Mouse (Mus musculus): Measurements from ENCODE around the gene Ube4b. TPM values are rescaled to one million over a fixed set of nuclear protein-coding genes. Genes with fewer than 3 reads are reported as not detected.

The Ube4b gene
- polyA plus RNA-seq, 1 experiment, result 95.4 TPM

- DNase-seq (ENCODE audit: extremely low spot score in 1 of 2, low spot score in 1 of 2), result peak in 1 of 2 experiments; percentile 62
These were observed 29.9 kb downstream of the Ube4b start for GRCm38 (mm10) chr4:149396433-149397306.

DNA sequence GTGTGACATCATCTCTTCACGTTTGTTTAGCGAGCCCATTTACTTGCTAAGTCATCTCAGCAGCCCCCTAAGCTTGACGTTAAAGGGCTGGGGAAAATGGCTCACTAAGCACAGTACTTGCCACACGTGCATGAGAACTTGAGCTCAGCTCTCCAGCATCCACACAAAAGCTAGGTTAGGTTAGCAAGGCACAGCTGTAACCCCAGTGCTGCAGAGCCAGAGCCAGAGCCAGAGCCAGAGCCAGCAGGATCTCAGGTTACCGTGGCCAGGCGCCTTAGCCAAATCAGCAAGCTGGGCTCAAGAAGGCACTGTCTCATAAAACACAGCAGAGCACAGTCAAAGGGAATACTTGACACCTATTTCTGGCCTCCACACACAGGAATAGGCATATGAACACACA is 31.0 kb downstream of the Ube4b start:
- no peak for DNase-seq (ENCODE audit: extremely low spot score in 1 of 2, low spot score in 1 of 2)

- no peak for DNase-seq (ENCODE audit: extremely low spot score in 1 of 2, low spot score in 1 of 2)
These were observed 32.3 kb downstream of the Ube4b start for GRCm38 (mm10) chr4:149394292-149394691.

- DNase-seq (ENCODE audit: extremely low spot score in 1 of 2, low spot score in 1 of 2), result no peak
These were observed 33.1 kb downstream of the Ube4b start for GRCm38 (mm10) chr4:149393311-149393995.

DNA sequence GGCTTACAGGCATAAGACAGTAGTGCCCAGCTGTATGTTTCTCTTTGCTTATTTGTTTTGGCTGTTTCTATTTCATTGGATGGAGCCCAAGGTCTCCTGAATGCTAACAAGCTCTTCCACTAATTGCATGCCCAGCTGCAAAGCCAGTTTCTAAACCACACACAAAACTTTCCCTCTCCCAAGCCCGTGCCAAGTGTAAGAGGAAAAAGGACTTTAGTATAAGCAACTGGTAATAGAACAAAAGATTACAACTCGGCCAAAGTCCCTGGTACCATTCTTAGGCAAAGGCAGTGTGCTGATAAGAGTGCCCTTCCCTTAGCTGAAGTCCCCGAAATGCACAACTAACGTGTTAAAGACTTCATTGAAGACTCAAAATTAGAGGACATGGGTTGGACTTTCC is 34.2 kb downstream of the Ube4b start:
- DNase-seq (ENCODE audit: extremely low spot score in 1 of 2, low spot score in 1 of 2), result no peak

DNA sequence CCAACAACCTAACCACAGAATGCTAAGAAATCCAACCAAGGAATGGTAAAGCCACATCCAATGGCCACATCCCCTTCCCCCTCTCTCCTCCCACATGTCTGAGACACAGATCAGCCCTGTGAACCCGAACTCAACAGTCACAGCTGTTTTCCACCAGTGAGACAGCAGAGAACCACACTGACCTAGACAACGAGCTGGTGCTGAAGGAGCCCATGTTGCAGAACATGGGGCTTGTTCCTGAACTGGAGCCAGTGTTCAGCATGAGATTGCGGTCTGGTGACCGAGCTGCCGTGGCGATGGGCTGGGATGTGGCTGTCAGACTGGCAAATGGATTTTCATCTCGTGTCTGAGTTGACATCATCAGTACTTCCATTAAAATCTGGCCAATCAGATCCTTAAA is 45.5 kb downstream of the Ube4b start:
- no peak for DNase-seq (ENCODE audit: extremely low spot score in 1 of 2, low spot score in 1 of 2)

DNA sequence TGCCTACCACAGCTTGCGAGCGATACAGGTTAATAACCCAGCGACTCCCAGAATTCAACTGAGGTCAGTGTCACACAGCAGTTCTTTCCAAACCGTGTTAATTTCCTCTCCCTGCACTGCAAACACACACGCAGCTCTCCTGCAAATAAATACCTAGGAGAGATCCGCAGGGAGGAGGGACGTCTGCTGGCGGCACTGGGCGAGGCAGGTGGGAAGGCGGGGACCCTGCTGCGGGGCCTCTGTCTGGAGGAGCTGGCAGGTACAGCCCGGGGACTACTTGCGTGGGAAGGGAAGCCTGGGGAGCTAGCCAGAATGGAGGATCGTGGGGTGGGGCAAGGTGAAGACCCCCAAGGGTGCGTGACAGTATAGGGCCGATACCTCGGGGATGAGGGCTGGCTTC is 46.7 kb downstream of the Ube4b start:
- no peak for DNase-seq (ENCODE audit: extremely low spot score in 1 of 2, low spot score in 1 of 2)

DNA sequence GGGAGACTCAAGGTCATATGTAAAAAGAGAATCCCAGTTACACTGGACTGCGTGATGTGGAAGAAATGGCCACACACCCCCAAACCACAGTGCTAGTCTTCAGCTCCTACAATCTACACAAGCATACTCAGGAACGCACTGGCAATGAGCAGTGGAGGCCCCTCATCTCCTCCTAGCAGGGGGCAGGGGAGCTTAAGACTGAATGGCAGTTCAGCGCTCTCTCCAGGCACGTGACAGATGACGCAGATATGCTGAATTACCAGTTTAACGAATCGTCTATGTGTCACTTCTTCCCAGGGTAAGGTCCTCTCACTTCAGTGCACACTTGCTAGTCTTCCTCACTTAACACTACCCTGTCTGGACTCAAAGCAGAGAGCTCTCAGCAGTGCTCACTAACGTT is 47.7 kb downstream of the Ube4b start:
- no peak for DNase-seq (ENCODE audit: extremely low spot score in 1 of 2, low spot score in 1 of 2)

DNA sequence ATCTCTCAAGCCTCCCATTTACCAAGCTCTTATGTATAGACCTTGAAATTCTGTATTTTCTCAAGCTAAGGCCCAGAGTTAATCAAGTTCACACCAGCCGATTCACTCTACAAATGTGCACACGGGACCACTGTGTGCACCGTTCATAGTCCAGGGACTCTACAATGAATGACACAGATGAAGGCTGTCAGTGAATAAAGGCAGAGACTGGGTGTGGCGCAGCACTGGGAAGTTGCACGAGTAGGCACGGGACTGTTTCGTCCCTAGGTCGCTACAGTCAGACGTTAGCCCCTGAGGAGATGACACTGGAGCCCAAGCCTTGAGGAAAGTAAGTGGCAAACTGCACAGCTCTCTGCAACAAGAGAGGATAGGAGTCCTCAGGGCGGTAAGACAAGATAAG is 50.5 kb downstream of the Ube4b start:
- DNase-seq (ENCODE audit: extremely low spot score in 1 of 2, low spot score in 1 of 2), result no peak

- no peak for DNase-seq (ENCODE audit: extremely low spot score in 1 of 2, low spot score in 1 of 2)
These were observed 51.9 kb downstream of the Ube4b start for GRCm38 (mm10) chr4:149374662-149375061.

DNA sequence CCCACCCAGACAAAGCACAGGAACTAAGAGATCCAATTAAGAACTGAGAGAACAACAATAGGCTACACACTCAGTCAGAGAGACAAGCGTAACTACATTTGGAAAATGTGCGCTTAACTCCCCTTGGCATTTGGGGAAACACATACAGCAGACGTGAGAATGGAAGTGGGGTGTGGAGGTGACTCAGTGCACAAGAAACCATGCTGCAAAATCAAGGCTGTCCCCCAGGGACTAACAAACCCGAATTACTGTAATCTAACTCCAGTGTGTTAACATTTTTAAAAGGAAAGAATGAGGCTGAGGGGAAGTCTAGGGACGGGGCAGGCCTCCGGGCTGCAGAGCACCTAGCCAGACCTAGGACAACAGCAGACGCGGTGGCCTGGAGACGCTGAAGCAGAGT is 52.6 kb downstream of the Ube4b start:
- no peak for DNase-seq (ENCODE audit: extremely low spot score in 1 of 2, low spot score in 1 of 2)

GRCm38 (mm10) chr4:149373431-149373830 is 53.1 kb downstream of the Ube4b start:
- peak in 1 of 2 experiments; percentile 79 for DNase-seq (ENCODE audit: extremely low spot score in 1 of 2, low spot score in 1 of 2)

GRCm38 (mm10) chr4:149365702-149366370 is 60.7 kb downstream of the Ube4b start:
- peak; percentile 32 to 57 for DNase-seq (ENCODE audit: extremely low spot score in 1 of 2, low spot score in 1 of 2)

- peak in 1 of 2 experiments; percentile 58 for DNase-seq (ENCODE audit: extremely low spot score in 1 of 2, low spot score in 1 of 2)
These were observed 61.7 kb downstream of the Ube4b start for GRCm38 (mm10) chr4:149364896-149365295.

- no peak for DNase-seq (ENCODE audit: extremely low spot score in 1 of 2, low spot score in 1 of 2)
These were observed 65.5 kb downstream of the Ube4b start for GRCm38 (mm10) chr4:149361051-149361450.

- DNase-seq (ENCODE audit: extremely low spot score in 1 of 2, low spot score in 1 of 2), result no peak
These were observed 65.9 kb downstream of the Ube4b start for GRCm38 (mm10) chr4:149360647-149361046.

DNA sequence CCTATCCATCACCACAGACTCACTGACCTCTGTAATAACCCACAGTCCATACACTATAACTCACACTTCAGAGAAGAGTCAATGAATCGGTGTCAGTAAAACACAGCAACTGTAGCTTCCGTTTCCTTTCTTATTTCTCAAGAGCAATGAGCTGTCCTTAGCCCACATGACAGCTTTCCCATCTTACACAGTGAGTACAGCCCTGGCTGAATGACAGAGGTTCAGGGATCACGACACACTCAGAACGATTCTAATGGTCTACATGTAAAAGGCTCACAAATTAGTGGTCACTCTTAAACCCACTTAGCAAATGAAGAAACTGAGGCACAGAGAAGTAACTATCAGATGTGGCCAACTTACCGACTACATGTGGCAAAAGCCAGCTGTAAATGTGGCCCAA is 68.6 kb downstream of the Ube4b start:
- DNase-seq (ENCODE audit: extremely low spot score in 1 of 2, low spot score in 1 of 2), result no peak

DNA sequence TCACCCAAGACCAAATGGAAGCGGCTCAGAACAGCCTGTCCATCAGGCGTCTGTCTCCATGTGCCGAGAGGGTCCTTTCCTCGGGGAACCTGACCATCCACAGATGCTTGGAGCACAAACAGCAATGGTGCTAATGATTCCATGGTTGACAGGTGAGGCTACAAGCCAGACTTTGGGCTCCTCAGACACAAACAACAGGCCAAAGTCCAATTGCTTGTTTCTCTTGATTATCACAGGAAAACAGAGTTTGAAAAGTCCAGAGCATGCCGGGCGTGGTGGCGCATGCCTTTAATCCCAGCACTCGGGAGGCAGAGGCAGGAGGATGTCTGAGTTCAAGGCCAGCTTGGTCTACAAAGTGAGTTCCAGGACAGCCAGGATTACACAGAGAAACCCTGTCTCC is 71.9 kb downstream of the Ube4b start:
- DNase-seq (ENCODE audit: extremely low spot score in 1 of 2, low spot score in 1 of 2), result no peak

DNA sequence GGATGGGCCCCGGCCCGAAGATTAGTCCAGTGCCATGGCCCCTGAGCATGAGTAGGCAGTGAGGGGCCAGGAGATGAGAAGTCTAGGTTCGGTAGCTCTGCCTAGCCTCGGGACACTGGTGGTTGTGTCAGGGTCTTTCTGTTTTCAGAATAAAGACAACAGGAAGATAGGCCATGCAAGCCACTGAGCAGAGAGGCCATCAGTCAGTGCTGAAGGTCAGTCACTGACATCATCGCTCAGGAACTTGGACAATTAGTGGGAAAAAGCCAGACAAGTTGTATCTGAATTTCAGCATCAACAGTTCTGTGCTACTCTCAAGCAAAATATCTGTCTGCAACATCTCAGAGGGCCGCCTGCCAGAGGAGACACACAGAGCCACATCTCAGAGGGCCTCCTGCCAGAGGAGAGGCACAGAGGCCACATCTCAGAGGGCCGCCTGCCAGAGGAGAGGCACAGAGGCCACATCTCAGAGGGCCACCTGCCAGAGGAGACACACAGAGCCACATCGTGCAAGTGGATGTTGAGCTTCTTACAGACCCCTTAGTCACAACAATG is 74.9 kb downstream of the Ube4b start:
- DNase-seq (ENCODE audit: extremely low spot score in 1 of 2, low spot score in 1 of 2), result no peak

DNA sequence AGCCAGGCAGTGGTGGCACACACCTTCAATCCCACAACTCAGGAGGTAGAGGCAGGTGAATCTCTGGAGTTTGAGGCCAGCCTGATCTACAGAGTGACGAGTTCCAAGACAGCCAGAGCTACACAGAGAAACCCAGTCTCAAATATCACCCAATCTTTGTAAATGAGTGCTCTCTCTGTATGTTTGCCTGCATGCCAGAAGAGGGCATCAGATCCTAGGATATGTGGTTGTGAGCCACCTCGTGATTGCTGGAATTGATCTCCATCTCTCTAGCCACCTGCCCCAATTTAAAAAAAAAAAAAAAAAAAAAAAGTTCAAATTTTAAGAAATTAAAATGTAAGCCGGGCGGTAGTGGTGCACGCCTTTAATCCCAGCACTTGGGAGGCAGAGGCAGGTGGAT is 77.6 kb downstream of the Ube4b start:
- DNase-seq (ENCODE audit: extremely low spot score in 1 of 2, low spot score in 1 of 2), result peak in 1 of 2 experiments; percentile 28

DNA sequence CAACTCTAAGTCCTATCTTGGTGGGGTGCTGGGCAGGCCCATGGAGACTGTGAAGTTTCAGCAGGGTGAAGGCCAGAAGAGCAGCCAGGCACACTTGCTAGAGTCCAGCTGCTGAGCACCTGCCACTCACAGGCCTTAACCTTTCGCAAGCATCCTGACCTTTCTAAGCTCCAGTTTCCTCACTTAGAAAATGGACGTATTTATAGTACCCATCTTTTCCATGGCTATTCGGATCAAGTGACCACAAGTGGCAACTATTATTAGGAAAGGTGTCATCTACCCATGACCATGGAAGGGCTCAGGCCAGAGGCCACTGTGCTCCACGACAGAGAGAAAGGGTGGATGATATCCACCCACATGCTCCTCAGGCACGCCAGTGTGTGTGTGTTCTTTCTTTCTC is 80.7 kb downstream of the Ube4b start:
- DNase-seq (ENCODE audit: extremely low spot score in 1 of 2, low spot score in 1 of 2), result no peak
